Mouse (Mus musculus): ENCODE results near the gene Lztr1. TPM values are rescaled to one million over a fixed set of nuclear protein-coding genes. Genes with fewer than 3 reads are reported as not detected.
"Not testable (repeated sequence)": the region's sequence is repeated elsewhere in the genome, so short reads cannot be mapped to it uniquely, and the experiment has no call there.

Gene Lztr1
- polyA plus RNA-seq, 1 experiment = 123 TPM

DNA sequence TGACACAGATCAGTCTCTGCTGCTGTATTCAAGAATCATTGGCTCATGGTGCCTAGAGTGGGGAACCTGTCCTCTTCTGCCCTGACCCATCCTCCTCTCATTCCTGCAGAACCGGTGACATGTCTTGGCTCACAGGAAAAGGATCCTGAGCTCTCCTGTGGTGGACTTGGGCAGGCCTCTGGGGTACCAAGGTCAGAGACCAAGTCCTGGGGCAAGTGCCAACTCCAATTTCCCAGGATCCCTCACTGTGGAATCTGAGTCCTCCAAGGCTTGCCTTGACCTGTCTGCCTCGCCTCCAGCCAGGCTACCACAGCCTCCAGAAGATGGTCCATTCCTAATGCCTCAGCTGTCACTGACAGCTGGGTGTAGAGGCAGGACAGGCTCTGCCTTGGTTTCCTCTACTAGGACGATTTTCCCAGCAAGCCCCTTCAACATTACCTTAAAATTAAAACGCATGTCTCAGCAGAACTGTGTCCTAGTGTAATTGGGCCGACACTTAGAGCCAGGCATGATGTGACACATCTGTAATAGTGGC lies 1.4 kb upstream of the Lztr1 start:
- DNase-seq (ENCODE audit: low spot score) = no peak

DNA sequence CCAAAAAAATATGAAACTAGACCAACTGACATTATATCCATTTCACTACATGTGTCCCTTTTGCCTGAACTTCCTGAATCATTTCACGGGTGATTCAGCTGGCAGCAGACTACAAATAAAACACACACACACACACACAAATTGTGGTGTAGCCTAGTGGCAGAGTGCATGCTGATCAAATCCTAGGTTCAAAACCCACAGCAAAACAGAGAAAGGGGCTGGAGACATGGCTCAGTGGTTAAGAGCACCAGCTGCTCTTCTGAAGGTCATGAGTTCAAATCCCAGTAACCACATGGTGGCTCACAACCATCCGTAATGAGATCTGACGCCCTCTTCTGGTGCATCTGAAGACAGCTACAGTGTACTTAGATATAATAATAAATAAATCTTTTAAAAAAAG lies 457 bp upstream of the Lztr1 start:
- not testable (repeated sequence) for DNase-seq (ENCODE audit: low spot score)

DNA sequence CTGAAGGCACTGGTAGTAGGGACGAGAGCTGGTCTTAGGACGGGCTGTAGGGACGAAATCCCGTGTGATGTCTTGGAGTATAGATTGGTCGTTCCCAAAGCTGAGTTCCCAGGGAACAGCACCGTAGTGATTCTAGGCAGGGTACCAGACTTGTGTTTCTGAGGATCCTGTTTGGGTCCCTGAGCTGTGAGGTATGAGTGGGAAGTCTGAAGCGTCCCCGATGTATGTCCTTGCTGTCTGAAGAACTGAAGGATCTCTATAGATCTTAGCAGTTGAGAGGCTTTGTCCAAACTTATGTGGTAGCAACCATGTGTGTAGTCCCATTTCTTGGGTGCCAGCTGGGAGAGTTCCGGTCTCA lies 731 bp downstream of the Lztr1 start:
- DNase-seq (ENCODE audit: low spot score) = no peak

DNA sequence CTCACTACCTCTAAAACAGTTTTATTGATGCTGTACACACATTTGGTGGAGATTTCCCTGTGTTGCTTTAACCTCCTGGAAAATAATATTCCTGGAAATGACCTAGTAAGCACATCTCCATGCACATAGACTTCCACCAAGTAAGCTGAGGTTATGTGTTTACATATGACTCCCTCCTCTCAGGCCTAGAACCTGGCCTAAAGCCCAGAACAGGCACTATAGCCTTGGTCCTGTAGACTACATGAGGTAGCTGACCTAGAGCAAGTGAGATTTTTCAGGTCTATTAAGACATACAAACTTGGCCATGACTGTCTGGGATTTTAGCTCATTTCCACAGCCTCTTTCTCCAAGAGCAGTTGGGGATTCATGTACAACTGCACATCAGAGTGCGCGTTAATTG lies 1.7 kb downstream of the Lztr1 start:
- DNase-seq (ENCODE audit: low spot score) = no peak

DNA sequence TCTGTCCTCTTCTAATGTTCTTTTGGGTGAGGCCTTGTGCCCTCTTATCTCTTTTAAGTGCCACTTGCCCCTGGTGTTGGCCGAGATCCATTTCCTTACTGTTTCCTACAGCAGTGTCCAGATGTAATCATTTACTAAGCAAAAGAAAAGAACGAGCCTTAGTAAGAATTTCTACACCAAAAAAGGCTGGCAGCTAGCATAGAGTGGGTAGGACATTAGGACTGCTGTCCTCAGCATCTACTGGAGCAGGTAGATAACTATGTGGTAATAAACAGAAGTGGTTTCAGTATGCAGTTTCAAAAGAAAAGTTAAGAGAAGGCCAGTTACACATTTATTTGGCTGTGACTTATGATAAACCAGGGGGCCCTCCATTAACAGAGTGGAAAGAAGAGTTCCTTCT lies 2.2 kb downstream of the Lztr1 start:
- DNase-seq (ENCODE audit: low spot score) = no peak

DNA sequence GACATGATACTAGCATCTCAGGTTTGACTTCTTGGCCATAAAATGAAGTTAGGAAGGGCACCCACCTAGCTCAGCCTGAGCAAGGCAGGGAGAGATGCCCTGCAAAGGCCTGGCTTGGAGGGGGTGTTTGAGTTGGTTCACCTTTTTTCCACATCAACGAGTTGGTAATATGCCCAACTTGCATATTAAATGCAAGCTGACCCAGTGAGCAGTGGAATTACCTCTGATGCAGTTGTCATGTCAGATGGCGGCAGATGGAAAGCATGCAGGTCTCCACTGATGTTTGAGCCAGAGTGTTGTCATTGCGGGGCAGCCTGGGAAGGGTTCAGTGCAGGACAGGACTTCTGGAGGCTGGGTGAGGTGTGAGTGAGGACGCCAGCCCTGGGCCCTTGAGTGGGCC lies 2.9 kb downstream of the Lztr1 start:
- DNase-seq (ENCODE audit: low spot score) = no peak

DNA sequence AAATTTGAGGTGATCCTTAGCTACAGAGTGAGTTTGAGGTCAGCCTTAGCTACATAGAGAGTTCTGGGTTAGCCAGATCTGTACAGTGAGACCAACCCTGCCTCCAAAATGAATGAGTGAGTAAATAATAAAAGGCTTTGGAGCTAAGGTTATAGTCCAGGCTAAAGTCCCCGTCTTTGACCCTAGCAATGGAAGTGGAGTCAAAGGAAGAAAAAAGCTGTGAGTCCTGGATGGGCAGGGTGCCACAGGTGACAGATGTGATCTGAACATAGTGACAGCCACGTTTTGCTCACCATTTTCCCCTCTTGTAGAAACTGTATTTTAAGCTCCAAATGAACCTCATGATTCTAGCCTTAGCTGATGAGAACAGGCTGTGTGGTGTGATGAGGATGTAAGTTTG lies 10.4 kb downstream of the Lztr1 start:
- no peak for DNase-seq (ENCODE audit: low spot score)

DNA sequence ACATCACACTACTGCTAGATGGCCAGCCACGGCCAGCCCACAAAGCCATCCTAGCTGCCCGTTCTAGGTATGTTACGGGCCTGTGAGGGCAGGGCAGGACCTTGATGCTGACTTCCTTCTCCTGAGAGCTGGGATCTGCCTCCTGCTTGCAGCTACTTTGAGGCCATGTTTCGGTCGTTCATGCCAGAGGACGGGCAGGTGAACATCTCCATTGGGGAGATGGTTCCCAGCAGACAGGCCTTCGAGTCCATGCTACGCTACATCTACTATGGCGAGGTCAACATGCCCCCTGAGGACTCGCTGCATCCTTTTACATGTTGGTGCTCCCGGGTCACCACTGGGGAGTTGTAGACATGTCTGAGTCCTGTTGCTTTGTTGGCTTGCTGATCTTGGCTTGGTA lies 15.7 kb downstream of the Lztr1 start:
- no peak for DNase-seq (ENCODE audit: low spot score)

DNA sequence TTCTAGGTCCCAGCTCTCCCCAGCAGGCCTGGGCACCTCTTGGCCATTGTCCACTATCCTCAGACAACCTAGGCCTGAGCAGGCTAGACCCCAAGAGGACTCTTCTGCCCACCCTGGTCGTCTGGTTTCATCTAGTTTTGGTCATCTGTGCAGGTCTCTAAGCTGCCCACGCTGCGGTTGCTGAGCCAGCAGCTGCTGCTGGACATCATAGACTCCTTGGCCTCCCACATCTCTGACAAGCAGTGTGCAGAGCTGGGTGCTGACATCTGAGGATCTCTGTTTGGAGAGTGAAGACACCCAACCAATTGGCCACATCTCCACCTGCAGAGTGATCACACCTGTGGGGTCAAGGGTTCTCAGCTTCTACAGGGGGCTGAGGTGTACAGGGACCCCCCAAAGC lies 17.0 kb downstream of the Lztr1 start:
- DNase-seq (ENCODE audit: low spot score) = no peak

DNA sequence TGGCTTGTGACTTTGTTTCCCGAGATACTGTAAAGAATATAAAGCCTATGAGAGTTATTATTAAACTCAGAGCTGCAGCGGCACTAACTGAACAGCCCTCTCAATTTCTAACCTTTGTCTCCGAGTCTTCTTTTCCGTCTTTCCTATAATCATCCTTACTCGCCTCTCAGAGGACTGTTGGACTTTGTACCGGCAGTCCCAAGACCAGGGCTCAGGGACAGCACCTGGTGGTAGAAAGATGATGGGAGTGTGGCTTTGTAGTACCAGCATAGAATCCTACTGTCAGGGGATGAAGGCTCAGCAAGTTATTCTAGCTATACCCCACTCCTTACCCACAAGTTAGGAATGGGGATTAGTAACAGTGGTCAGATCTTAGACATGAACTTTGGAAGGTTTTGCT lies 17.7 kb downstream of the Lztr1 start:
- no peak for DNase-seq (ENCODE audit: low spot score)

DNA sequence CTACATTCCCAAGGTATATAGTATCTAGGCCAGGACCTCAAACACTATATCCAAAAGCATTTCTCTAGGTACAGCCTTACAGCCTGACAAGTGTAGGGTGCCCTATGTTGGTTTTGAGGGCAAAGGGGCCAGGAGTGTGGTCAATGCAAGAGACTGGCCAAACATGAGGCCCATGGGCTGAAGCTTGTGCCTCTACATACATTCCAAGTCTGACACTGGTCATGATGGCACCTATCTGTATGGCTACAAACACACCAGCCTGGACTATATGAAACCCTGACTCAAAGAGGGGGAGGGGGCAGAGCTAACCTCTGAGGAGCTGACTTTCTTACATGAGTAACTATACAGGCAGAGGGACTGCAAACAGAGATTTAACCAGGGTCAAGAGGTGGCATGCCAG lies 19.1 kb downstream of the Lztr1 start:
- no peak for DNase-seq (ENCODE audit: low spot score)

DNA sequence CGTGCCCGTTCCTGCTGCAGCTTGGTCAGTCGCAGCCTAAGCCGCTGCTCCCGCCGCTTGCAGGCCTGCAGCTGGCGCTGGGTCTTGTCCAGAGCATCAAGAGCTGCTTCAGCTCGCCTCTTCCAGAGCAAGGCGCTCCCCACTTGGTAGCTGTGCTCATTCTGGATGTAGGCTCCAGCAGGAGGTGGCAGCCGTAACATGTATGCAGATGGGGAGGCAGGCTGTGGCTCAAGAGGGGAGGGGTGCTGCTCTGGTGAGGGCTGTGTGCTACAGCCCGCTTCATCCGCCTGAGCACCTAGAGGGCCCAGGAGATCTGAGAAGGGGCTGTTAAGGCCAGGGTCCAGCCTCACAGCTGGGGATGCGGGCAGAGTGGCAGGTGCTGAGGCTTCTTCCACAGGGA lies 19.8 kb downstream of the Lztr1 start:
- no peak for DNase-seq (ENCODE audit: low spot score)

DNA sequence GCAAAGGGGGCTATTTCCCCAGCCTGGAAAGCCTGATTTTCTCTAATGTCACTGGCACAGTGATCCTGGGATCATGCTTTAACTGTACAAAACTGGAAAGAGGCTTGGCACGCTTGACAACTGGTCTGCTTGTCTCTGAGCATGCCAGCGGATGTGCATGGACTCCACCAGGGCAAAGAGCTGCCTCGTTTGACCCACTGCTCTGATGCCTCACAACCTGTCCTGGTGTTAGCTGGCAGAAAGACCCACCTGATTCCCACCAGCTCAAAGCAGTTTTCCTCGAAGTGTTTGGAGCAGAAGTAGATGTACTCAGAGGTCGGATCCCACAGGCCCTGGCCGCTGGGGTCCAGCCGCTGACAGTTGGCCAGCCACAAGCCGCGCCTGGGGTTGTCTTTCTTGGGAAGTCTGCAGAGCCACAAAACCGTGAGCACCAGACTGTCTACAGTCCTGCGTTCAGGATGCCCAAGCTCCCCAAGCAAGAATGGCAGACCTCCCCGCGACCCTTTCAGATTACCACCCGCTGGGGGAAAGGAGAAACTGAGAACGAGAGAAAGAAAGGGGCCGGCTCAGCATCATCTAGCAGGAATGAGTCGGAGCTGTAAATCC lies 21.6 kb downstream of the Lztr1 start:
- no peak for DNase-seq (ENCODE audit: low spot score)

DNA sequence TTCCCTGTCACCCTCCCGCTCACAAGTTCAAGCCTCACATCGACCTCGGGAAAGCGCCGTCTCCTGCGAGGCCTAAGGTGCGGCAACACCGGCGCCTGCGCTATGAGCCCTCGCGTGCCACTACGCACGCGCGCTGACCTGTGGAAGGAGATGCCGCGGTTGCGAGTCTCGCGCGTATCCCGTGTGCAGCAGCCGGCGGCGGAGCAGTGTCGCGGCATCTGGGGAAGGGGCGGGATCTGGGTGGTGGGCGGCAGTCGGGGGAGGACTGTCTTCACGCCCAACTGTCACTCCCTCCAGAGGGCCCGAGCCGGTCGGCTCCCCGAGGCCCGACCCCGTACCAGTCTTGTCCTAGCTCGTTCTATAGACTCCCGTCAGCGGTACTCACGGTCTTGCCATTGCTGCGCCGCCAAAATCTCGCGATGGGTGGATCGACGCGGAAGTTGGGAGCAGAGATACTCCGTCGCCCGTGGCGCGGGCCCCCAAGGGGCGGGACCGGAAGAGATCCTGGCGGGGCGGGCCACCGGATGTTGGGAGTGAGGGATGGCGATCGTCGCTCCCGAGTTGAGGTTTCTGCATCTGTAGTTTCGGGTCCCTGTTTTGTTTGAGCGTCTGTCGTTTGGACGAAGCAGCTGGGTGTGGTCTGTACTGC lies 22.3 kb downstream of the Lztr1 start, which contains the start of gene Thap7:
Gene Thap7 (minus strand): TSS at position 497 of the 649 bp plus-strand sequence.
- DNase-seq (ENCODE audit: low spot score) = peak; percentile 96

DNA sequence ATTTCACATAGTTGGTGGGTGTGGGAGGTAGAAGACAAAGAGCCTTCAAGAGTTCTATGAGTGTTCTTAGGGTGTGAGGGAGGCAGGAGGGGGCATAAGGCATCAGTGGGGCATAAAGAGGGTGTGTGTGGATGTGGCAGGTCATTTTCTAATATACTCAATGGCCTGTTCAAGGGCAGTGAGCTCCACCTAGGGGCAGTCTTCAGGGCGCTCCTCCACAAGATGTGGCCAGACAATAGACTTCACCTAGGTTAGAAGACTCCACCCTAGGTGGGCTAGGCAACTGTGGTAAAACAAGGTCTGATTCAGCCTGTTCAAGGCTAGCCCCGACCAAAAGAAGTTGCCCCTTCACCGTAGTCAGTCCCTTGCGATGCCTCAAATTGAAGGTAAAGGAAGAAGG lies 23.8 kb downstream of the Lztr1 start:
- no peak for DNase-seq (ENCODE audit: low spot score)

DNA sequence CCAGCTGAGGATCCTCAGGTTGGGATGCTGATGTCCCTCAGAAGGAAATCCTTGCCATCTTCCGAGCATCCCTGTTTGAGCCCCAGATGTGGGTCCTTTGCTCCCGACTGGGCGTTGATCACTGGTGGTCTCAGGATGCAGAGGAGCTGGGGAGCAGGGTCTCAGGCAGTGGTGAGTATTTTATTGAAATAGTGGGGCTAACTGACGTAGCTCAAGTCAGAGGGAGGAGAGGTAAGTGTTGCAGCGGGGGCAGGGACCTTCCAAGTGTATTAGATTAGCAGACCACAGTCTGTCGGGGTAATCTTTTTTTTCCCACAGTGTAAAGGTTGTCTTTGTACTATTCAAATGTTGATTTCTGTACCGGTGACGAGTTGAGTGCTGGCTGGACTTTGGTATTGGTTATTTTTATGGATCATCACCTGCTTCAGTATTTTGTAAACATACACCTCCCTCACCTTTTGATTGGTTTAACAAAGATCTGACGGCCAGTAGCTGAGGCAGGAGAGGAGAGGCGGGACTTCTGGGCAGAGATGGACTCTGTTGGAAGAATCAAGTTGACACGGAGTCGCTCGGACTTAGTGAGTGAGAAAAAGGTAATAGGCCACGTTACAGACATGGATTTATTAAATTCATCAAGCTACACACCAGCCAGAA lies 24.3 kb downstream of the Lztr1 start:
- no peak for DNase-seq (ENCODE audit: low spot score)

DNA sequence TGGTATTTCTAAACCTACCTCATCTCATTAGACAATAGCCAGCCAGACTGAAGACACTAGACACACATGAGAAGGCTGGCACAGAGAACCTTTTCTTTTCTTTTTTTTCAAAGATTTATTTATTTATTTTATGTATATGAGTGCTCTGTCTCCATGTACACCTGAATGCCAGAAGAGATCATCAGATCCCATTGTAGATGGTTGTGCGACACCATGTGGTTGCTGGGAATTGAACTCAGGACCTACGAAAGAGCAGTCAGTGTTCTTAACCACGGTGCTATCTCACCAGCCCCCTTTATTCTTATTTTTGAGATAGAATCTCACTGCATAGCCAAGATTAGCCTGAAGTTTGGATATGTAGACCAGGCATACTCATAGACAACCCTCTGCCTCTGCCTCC lies 28.1 kb downstream of the Lztr1 start:
- DNase-seq (ENCODE audit: low spot score) = no peak

DNA sequence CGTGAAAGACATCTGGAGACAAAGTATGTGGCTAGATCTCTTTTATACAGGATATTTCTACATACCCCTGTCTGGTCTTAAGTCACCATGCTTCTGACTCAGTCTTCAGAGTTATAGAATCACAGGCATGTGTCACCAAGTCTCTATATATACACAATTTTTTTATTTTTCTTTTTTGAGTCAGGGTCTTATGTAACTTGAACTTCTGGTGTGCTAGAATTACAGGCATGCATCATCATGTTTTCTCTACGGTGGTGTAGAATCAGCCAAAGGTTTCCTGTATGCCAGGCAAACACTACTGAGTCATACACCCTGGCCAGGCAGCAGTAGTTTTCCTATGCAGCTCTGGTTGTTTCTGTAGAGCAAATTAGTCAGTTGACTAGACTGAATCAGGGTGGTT lies 34.1 kb downstream of the Lztr1 start:
- no peak for DNase-seq (ENCODE audit: low spot score)

DNA sequence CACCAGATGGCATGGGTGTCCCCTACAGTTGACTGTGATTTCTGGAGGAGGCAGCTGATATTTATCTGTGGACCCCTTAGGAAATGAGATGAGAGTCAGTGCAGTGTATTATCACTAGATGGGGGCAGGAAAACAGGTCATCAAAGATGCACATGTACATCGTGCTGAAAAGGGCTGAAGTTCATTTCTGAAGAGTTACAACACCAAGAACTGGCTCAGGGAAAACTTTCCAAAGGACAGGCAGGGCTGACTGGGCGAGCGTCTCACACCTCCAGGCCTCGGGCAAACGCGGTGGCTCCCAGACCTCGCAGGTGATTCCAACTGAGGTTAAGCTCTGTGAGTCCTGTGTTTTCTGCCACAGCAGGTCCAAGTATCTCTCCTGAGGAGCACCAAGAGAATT lies 44.3 kb downstream of the Lztr1 start:
- DNase-seq (ENCODE audit: low spot score) = no peak

DNA sequence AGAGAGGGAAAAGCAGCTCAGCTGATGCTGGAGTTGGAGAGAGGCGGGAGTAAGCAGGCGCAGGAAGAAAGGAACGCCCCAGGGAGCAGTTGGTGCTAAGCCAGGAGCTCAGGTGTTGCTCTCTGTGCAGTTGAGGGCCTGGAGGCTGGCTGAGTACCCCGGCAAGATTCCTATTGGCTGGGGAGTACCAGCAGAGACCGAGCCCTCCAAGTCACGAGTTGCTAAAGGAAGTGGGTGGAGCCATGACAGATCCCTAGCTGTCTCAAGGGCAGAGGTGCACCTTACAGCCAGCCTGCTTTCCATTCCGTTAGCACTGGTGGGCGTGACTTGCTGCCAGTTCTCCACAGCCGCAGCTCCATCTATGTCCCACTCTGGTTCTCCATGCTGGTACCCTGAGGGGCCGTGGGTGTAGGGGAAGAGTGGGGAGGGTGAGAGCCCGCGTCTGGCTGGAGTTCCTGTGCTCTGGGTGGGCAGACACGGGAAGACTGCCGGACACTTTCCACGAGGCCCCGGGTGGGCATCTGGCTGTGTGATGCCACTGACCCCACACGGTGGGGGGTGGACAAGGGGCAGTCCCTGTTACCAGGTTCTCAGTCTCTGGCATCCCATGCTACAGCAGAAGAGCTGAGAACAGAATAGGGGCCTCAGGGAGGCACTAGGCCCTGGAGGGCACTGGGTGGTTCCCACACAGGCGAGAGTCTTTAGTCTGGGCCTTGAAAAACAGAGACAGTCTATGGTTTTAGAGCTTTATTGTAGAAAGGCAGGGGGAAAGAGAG lies 45.6 kb downstream of the Lztr1 start:
- no peak for DNase-seq (ENCODE audit: low spot score)

DNA sequence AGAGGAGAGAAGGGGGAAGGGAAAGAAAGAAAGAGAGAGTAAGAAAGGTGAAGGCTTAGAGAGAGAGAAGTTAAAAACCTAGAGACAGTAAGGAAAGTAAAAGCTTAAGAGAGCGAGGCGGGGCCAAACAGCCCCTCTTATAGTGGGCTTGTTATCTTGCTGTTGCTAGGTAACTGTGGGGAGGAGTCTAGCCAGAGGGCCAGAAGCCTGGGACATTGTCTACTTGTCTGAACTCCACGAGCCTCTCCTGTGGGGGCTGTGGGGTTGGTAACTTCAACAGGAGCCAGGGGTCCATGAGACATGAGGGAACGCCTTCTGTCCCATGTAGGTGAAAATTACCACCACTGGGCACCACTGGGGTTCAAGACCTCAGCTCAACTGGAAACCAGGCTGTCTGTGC lies 46.2 kb downstream of the Lztr1 start:
- not testable (repeated sequence) for DNase-seq (ENCODE audit: low spot score)

DNA sequence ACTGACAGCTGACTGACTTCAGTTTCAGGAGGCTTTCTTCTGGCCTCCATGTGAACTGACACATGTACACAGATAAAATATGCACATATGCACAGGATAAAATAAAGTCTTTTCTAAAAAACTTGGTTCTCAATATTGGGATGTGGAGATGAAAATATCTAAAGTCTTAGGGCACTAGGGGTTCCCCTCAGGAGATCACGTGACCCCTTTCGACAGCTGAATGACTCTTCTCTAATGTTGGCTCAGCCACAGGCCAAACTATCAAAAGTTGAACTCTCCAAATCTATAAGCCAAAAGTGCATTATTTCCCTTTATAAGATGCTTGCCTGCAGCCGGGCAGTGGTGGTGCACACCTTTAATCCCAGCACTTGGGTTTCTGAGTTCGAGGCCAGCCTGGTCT lies 47.7 kb downstream of the Lztr1 start:
- DNase-seq (ENCODE audit: low spot score) = no peak

DNA sequence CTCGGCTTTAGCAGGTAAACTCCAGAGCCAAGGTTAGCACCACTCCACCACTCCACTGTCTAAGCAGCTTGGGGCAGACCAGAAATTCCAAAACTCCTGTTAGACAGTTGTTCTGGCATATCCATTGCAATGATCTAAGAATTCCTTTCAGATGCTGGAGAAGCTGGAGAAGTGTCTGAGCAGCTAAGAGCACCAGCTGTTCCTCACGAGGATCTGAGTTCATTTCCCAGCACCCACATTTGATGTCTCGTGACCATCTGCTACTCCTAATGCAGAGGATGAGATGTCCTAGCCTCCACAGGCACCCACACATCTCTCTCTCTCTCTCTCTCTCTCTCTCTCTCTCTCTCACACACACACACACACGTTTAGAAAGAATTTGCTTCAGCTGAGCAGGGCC lies 48.4 kb downstream of the Lztr1 start:
- no peak for DNase-seq (ENCODE audit: low spot score)
